18 mouse cellular contexts compared by ENCODE assay signal in genomic region chr19:57925681-57926080, GRCm38 (mm10).
DNase-seq lines count a peak whose midpoint lies in the region; ATAC-seq and TF ChIP-seq lines count a peak whose summit lies in the region.
"Had no signal": no experiment of that assay in that cellular context is flagged by ENCODE, and none has a peak within 500 bp of the region (broad histone marks: within the 10 kb centered on the region; RNA-seq: fewer than 3 reads in every experiment).

No protein-coding gene starts in this region.

- peak; percentile 22 for DNase-seq in adrenal gland, postnatal 10 days
- no peak for DNase-seq in adrenal gland, postnatal 4 days (ENCODE audit: low spot score in 2 of 2)
- peak; percentile 25 for DNase-seq in liver, postnatal 0 days
- no peak for DNase-seq in kidney, postnatal 4 days
- DNase-seq: adrenal gland, postnatal 14 days; cerebellum, adult 8-10 months; gastrocnemius, adult 2 months; kidney, adult 9 months; lung, adult 2 months; lung, postnatal 36 days had no signal

- peak overlapping the region; percentile 62 for H3K27ac ChIP-seq in liver, postnatal 0 days (ENCODE audit: low read depth)
- no peak overlapping the region for H3K27ac ChIP-seq in liver, embryonic 12.5 days
- peak overlapping the region; percentile 48 to 53; a peak in 2 of 4 replicates for H3K27ac ChIP-seq in heart, embryonic 14.5 days (replicated peaks in 1 of 2; ENCODE audit: control insufficient read depth in 1 of 2, insufficient read depth in 1 of 2, low read depth in 2 of 2, low read length in 2 of 2)
- H3K27ac ChIP-seq in intestine, embryonic 16.5 days (ENCODE audit: low read length): no peak overlapping the region
- no peak overlapping the region for H3K27ac ChIP-seq in kidney, embryonic 14.5 days (ENCODE audit: low read depth, low read length)
- H3K27ac ChIP-seq: embryonic facial prominence, embryonic 12.5 days; gastrocnemius, adult 2 months; heart, embryonic 15.5 days; hindbrain, postnatal 0 days; limb, embryonic 12.5 days had no signal

- no peaks in the 10 kb centered on the region for H3K9me3 ChIP-seq in liver, postnatal 0 days (ENCODE audit: low read length)
- no peaks in the 10 kb centered on the region for H3K9me3 ChIP-seq in liver, embryonic 12.5 days (replicated peaks)
- H3K9me3 ChIP-seq in heart, embryonic 14.5 days (ENCODE audit: control insufficient read depth, low read length): peaks cover 2% of the 10 kb centered on the region; the same call in 1 of the 2 replicates
- H3K9me3 ChIP-seq in intestine, embryonic 16.5 days (ENCODE audit: control insufficient read depth, low read length): no peaks in the 10 kb centered on the region
- no peaks in the 10 kb centered on the region; the same call in 1 of the 2 replicates for H3K9me3 ChIP-seq in kidney, embryonic 14.5 days (ENCODE audit: control insufficient read depth, low read length)
- H3K9me3 ChIP-seq: embryonic facial prominence, embryonic 12.5 days; heart, embryonic 15.5 days had no signal

- no peak for TF ChIP-seq CTCF in liver, postnatal 0 days (IDR thresholded peaks at IDR 0.05; ENCODE audit: low read depth)

- TF ChIP-seq EP300 in liver, postnatal 0 days (IDR thresholded peaks at IDR 0.05; ENCODE audit: low read depth): no peak

- H3K36me3 ChIP-seq in liver, postnatal 0 days (replicated peaks; ENCODE audit: insufficient read depth, low read length): no peaks in the 10 kb centered on the region
- H3K36me3 ChIP-seq in liver, embryonic 12.5 days: no peaks in the 10 kb centered on the region
- no peaks in the 10 kb centered on the region for H3K36me3 ChIP-seq in heart, embryonic 14.5 days (ENCODE audit: control insufficient read depth, insufficient read depth, low read length)
- H3K36me3 ChIP-seq in intestine, embryonic 16.5 days (ENCODE audit: control insufficient read depth, insufficient read depth, low read length): no peaks in the 10 kb centered on the region
- no peaks in the 10 kb centered on the region for H3K36me3 ChIP-seq in kidney, embryonic 14.5 days (ENCODE audit: control insufficient read depth, insufficient read depth, low read length)
- H3K36me3 ChIP-seq: embryonic facial prominence, embryonic 12.5 days; heart, embryonic 15.5 days; limb, embryonic 12.5 days had no signal

- peak; percentile 84 for ATAC-seq in liver, postnatal 0 days
- ATAC-seq in liver, embryonic 12.5 days: no peak
- ATAC-seq in heart, embryonic 14.5 days (ENCODE audit: insufficient number of reproducible peaks, insufficient read depth, low FRiP score, low read depth): no peak
- ATAC-seq in intestine, embryonic 16.5 days: peak; percentile 72
- no peak for ATAC-seq in kidney, embryonic 14.5 days (ENCODE audit: low FRiP score, low TSS enrichment)

- no peak overlapping the region for H3K4me3 ChIP-seq in liver, postnatal 0 days (ENCODE audit: low read depth, low read length)
- H3K4me3 ChIP-seq in liver, embryonic 12.5 days: no peak overlapping the region
- no peak overlapping the region for H3K4me3 ChIP-seq in heart, embryonic 14.5 days (ENCODE audit: control insufficient read depth in 1 of 2, insufficient read depth in 1 of 2, low read depth in 1 of 2, low read length in 2 of 2)
- H3K4me3 ChIP-seq in intestine, embryonic 16.5 days (ENCODE audit: low read length): no peak overlapping the region
- H3K4me3 ChIP-seq in kidney, embryonic 14.5 days (ENCODE audit: low read length): no peak overlapping the region
- H3K4me3 ChIP-seq: embryonic facial prominence, embryonic 12.5 days; gastrocnemius, adult 2 months; heart, embryonic 15.5 days; limb, embryonic 12.5 days had no signal

- 62% methylated on average over 10 of the region's 10 CpGs for WGBS in liver, postnatal 0 days (ENCODE audit: insufficient replicate concordance)
- 74% methylated on average over 10 of the region's 10 CpGs for WGBS in liver, embryonic 12.5 days (ENCODE audit: insufficient replicate concordance)
- 57% methylated on average over 10 of the region's 10 CpGs for WGBS in heart, embryonic 14.5 days
- WGBS in intestine, embryonic 16.5 days: 59% methylated on average over 10 of the region's 10 CpGs
- 79% methylated on average over 10 of the region's 10 CpGs for WGBS in kidney, embryonic 14.5 days

- no peaks in the 10 kb centered on the region for H3K27me3 ChIP-seq in liver, postnatal 0 days (ENCODE audit: insufficient read depth, low read length)
- H3K27me3 ChIP-seq in liver, embryonic 12.5 days (replicated peaks): no peaks in the 10 kb centered on the region
- no peaks in the 10 kb centered on the region for H3K27me3 ChIP-seq in heart, embryonic 14.5 days (ENCODE audit: control insufficient read depth, insufficient read depth, low read length)
- no peaks in the 10 kb centered on the region for H3K27me3 ChIP-seq in intestine, embryonic 16.5 days (replicated peaks; ENCODE audit: control insufficient read depth, insufficient read depth, low read length)
- no peaks in the 10 kb centered on the region for H3K27me3 ChIP-seq in kidney, embryonic 14.5 days (ENCODE audit: control insufficient read depth, insufficient read depth, low read length)
- H3K27me3 ChIP-seq: embryonic facial prominence, embryonic 12.5 days; heart, embryonic 15.5 days; limb, embryonic 12.5 days had no signal

- peak overlapping the region; percentile 16; the same call in 1 of the 2 replicates for H3K4me2 ChIP-seq in liver, postnatal 0 days (ENCODE audit: low read depth, low read length)
- H3K4me2 ChIP-seq in liver, embryonic 12.5 days: no peak overlapping the region
- no peak overlapping the region for H3K4me2 ChIP-seq in heart, embryonic 14.5 days (ENCODE audit: low read length)
- H3K4me2 ChIP-seq in intestine, embryonic 16.5 days (ENCODE audit: low read depth, low read length): no peak overlapping the region
- H3K4me2 ChIP-seq in kidney, embryonic 14.5 days (replicated peaks; ENCODE audit: low read depth, low read length): no peak overlapping the region
- H3K4me2 ChIP-seq: embryonic facial prominence, embryonic 12.5 days; heart, embryonic 15.5 days; limb, embryonic 12.5 days had no signal

- H3K9ac ChIP-seq in liver, postnatal 0 days (replicated peaks): no peak overlapping the region
- H3K9ac ChIP-seq in liver, embryonic 12.5 days: no peak overlapping the region
- no peak overlapping the region for H3K9ac ChIP-seq in heart, embryonic 14.5 days (ENCODE audit: low read length)
- H3K9ac ChIP-seq in intestine, embryonic 16.5 days (ENCODE audit: low read depth, low read length): no peak overlapping the region
- H3K9ac ChIP-seq in kidney, embryonic 14.5 days (ENCODE audit: low read depth, low read length): no peak overlapping the region
- H3K9ac ChIP-seq: embryonic facial prominence, embryonic 12.5 days; heart, embryonic 15.5 days; limb, embryonic 12.5 days had no signal

- H3K4me1 ChIP-seq in liver, postnatal 0 days (ENCODE audit: insufficient read depth): peaks cover 4% of the 10 kb centered on the region; the same call in 1 of the 2 replicates
- H3K4me1 ChIP-seq in liver, embryonic 12.5 days: peaks cover 23% of the 10 kb centered on the region
- peaks cover 5 to 18% of the 10 kb centered on the region in 2 experiments for H3K4me1 ChIP-seq in heart, embryonic 14.5 days (ENCODE audit: control insufficient read depth in 2 of 2, insufficient read depth in 2 of 2, low read length in 2 of 2)
- H3K4me1 ChIP-seq in intestine, embryonic 16.5 days (ENCODE audit: control insufficient read depth, insufficient read depth, low read length): peaks cover 5% of the 10 kb centered on the region; the same call in 1 of the 2 replicates
- no peaks in the 10 kb centered on the region for H3K4me1 ChIP-seq in kidney, embryonic 14.5 days (ENCODE audit: control insufficient read depth, insufficient read depth, low read length)

Comparison
In these comparisons a context has a peak if more than half of its experiments do, and no peak if none do; other contexts are left out.
1. DNase-seq: peak in adrenal gland, postnatal 10 days (single experiment) and liver, postnatal 0 days (single experiment); none in adrenal gland, postnatal 4 days (0 of 2) and kidney, postnatal 4 days (0 of 2).
2. ATAC-seq: peak in liver, postnatal 0 days (single experiment) and intestine, embryonic 16.5 days (single experiment); none in liver, embryonic 12.5 days (single experiment), heart, embryonic 14.5 days (single experiment) and kidney, embryonic 14.5 days (single experiment).
3. H3K27ac ChIP-seq: peak in liver, postnatal 0 days (single experiment) and heart, embryonic 14.5 days (2 of 2); none in liver, embryonic 12.5 days (single experiment), intestine, embryonic 16.5 days (single experiment) and kidney, embryonic 14.5 days (single experiment).